Mouse (Mus musculus) embryonic facial prominence, embryonic 10.5 days (tissue): Measurements from ENCODE around the gene Selenon. TPM values are rescaled to one million over a fixed set of nuclear protein-coding genes. Genes with fewer than 3 reads are reported as not detected.
"Not testable (repeated sequence)": the region's sequence is repeated elsewhere in the genome, so short reads cannot be mapped to it uniquely, and the experiment has no call there.

Experiments used
- DNase-seq: peaks from one replicate; pipeline ENCODE4 v3.0.0-alpha.2; 2017; ENCODE audit warnings: low spot score
- H3K27ac ChIP-seq: fragments of 300-500 bp; sonication (generic); replicated peaks from 2 replicates; pipeline ENCODE4 v1.5.1; 2016; ENCODE audit warnings: mild to moderate bottlenecking
- H3K27me3 ChIP-seq: fragments of 300-500 bp; sonication (generic); replicated peaks from 2 replicates; pipeline ENCODE4 v1.6.1; 2016; ENCODE audit warnings: low read depth, mild to moderate bottlenecking; ENCODE audit not compliant: poor library complexity, severe bottlenecking
- H3K36me3 ChIP-seq: fragments of 300-500 bp; sonication (generic); replicated peaks from 2 replicates; pipeline ENCODE4 v1.6.1; 2016; ENCODE audit warnings: mild to moderate bottlenecking, moderate library complexity
- H3K4me1 ChIP-seq: fragments of 300-500 bp; sonication (generic); 2 replicates; pipeline ENCODE4 v1.6.1; 2016
- H3K4me3 ChIP-seq: fragments of 300-500 bp; sonication (generic); 2 replicates; pipeline ENCODE4 v1.5.1; 2016; ENCODE audit warnings: mild to moderate bottlenecking, moderate library complexity
- H3K9me3 ChIP-seq: fragments of 300-500 bp; sonication (generic); 2 replicates; pipeline ENCODE4 v1.6.1; 2016; ENCODE audit warnings: mild to moderate bottlenecking
- WGBS: fragments of 180-500 bp; shearing (Covaris S2); methylation state at CpG from one replicate; pipeline ENCODE4 v1.1.7; 2016; 5-methylcytosine and 5-hydroxymethylcytosine counted together
- microRNA-seq: library from miRNA; unstranded; fragments of <30 nt; microRNA quantifications from one replicate; pipeline ENCODE4, GENCODE M21; 2017
- polyA plus RNA-seq: library from polyadenylated mRNA; unstranded; fragments of >200 nt; fragmentation: Nextera tagmentation; extraction: Ambion mirVana; gene quantifications from 2 replicates; pipeline ENCODE4 v1.2.1, GENCODE M21; 2016

The Selenon gene
- polyA plus RNA-seq, 1 experiment from 2014 or later = 9.5 TPM

DNA sequence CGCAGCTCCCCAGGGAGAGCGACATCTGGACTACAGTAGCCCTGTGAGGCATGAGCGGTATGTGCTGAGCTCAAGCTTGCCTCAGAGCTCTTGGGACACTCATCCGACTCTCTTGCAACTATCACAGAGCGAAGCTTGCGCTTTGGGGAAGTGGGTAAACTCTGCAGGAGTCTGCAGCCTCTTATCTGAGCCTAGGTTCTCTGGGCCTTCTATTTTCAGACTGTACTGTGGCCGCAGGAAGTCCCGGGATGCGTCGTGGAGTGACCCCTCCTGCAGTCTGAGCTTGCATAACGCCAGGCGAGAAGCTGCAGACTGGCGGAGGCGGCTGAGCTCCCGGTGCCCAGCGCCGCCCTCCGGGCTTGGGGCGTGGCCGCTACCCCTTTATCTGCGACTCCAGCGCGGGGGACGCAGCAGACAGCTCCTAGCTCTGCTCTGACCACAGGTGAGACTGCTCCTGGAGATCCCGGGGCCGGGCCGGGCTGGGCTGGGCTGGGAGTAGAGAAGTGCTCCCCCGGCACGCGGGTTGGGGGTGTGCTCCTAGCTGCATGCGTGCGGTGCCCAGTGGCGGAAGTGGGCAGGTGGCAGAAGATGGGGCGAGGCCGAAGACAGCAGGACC, 55.3 kb downstream of the Selenon start, which contains the start of gene Paqr7:
Paqr7 (plus strand) TSS at position 103 of the 616 bp plus-strand sequence.
- Histone ChIP-seq H3K9me3 (no peaks in the 10 kb centered on the region), H3K27me3 (peaks cover 27% of the 10 kb centered on the region), H3K4me3 (peak within 1 kb of the TSS; percentile 77), H3K4me1 (peaks cover 29% of the 10 kb centered on the region), H3K27ac (peak within 1 kb of the TSS; percentile 81), H3K36me3 (no peaks in the 10 kb centered on the region)
- 3% methylated on average over 35 of the region's 35 CpGs for WGBS
- peak; percentile 66 for DNase-seq

DNA sequence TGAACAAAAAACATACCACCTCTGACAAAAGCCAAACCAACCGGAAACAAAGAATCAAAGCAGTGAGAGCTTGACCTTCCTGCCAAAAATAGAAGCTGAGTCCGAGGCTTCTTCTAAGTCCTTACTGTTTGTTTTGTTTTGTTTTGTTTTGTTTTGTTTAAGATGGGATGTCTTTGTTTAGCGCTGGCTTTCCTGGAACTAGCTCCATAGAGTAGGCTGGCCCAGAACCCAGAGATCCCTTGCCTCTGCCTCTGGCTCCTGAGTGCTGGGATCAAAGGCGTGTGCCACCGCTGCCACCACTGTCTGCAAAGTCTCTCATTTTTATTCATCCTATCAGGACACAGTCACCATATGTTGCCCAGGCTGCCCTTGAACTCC, 56.4 kb downstream of the Selenon start:
- no peaks in the 10 kb centered on the region for H3K36me3 ChIP-seq
- no peaks in the 10 kb centered on the region for H3K9me3 ChIP-seq
- no peak for DNase-seq
- H3K27me3 ChIP-seq = peaks cover 27% of the 10 kb centered on the region
- no peak overlapping the region for H3K4me3 ChIP-seq
- WGBS = 71% methylated on average over 5 of the region's 5 CpGs
- peaks cover 32% of the 10 kb centered on the region for H3K4me1 ChIP-seq
- peak overlapping the region; percentile 36; the same call in 1 of the 2 replicates for H3K27ac ChIP-seq

DNA sequence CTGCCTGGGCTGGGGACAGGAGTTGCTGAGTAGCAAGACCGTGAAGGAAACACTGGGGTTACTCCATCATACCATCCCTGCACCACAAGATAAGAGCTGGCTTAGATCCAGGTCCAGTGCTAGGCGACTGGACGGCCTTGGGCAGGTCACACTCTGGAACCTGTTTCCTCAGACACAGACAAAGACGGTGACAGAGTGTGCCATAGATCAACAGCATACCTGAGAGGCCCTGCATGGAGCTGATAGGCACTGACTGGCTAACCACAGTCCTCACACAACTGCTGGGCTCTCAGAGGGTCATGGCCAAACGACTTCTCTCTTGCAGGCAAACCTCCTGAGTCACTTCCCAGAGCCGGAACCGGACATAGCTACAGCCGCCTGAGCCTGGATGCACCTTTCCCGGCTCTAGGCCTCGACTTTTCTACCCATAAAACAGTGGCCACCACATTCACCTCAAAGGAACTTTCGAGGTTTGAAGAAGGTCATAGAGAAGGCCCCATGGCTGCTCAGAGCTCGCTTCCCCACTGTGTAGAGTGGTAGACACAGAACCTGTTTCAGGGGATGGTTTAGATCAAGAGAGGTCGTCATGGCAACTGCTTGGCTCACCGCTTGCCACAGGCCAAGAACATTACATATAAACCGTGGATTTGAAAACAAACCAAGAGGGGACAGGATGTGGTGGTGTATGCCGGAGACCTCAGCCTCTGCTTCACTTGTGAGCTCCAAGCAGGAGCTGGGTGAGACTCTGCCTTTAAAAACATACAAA, 57.0 kb downstream of the Selenon start:
- DNase-seq = peak; percentile 41
- H3K27ac ChIP-seq = peak overlapping the region; percentile 36; the same call in 1 of the 2 replicates
- peaks cover 27% of the 10 kb centered on the region for H3K27me3 ChIP-seq
- 73% methylated on average over 16 of the region's 16 CpGs for WGBS
- H3K9me3 ChIP-seq = no peaks in the 10 kb centered on the region
- no peak overlapping the region for H3K4me3 ChIP-seq
- H3K36me3 ChIP-seq = no peaks in the 10 kb centered on the region
- H3K4me1 ChIP-seq = peaks cover 32% of the 10 kb centered on the region

- DNase-seq, H3K9me3 ChIP-seq, H3K4me3 ChIP-seq, H3K27ac ChIP-seq, H3K36me3 ChIP-seq: not testable (repeated sequence)
- peaks cover 27% of the 10 kb centered on the region for H3K27me3 ChIP-seq
- 89% methylated on average over 6 of the region's 6 CpGs for WGBS
- H3K4me1 ChIP-seq = peaks cover 32% of the 10 kb centered on the region
Measured at GRCm38 (mm10) chr4:134494161-134494560, 57.8 kb downstream of the Selenon start.

- H3K27ac ChIP-seq = no peak overlapping the region
- 86% methylated on average over 6 of the region's 6 CpGs for WGBS
- peaks cover 25% of the 10 kb centered on the region for H3K4me1 ChIP-seq
- peaks cover 11% of the 10 kb centered on the region for H3K27me3 ChIP-seq
- no peak for DNase-seq
- H3K36me3 ChIP-seq = no peaks in the 10 kb centered on the region
- H3K9me3 ChIP-seq = no peaks in the 10 kb centered on the region
- H3K4me3 ChIP-seq = no peak overlapping the region
Measured at GRCm38 (mm10) chr4:134491716-134492115, 60.2 kb downstream of the Selenon start.

DNA sequence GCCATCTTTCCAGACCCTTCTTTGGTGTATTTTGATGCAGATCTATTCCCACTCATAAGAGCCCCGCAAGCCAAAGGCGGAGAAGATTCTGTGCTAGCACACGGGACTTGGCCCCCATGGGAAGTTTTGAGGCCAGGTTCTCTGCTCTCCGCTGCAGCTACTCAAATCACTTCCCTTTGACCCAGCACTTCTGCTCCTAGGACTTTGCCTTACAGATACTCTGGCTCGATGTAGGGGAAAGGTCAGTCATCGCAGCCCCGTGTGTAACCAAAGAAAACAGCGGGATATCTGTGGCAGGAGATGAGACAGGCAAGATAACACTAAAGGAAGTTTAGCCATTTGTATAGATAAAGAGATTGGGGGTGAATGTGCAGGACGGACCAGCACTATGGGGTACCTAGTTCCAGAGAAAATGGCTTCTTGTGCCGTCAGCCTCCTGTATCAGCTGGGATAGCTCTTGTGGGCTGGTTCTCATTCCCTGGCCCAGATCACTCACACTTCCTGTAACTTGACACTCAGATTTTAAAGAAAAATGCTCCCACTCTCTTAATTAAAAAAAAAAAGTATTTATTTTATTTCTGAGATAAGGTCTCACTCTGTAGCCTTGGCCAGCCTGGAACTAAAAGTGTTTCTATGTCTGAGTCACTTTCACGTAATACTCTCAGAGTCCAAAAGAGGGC, 61.8 kb downstream of the Selenon start:
- no peak for DNase-seq
- no peaks in the 10 kb centered on the region for H3K36me3 ChIP-seq
- no peaks in the 10 kb centered on the region for H3K27me3 ChIP-seq
- no peak overlapping the region for H3K27ac ChIP-seq
- H3K9me3 ChIP-seq = no peaks in the 10 kb centered on the region
- H3K4me1 ChIP-seq = peaks cover 14% of the 10 kb centered on the region
- H3K4me3 ChIP-seq = no peak overlapping the region
- 87% methylated on average over 11 of the region's 11 CpGs for WGBS

DNA sequence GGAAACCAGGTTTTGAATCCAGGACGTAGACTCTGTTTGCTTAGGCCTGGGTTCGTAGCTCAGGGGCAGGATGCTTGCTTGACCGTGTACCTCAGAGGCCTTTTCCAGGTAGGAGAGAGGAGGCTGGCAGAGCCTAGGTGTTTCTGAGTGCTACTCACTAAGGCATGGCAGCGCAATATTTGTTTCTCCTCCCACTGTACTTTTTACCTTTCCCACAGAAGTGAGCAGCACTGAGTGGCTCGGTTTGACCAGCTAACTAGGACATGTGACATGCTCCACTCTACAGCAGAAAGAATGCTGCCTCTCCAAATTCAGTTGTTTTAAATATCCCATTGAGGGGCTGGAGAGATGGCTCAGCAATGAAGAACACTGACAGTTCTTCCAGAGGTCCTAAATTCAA, 63.8 kb downstream of the Selenon start:
- H3K9me3 ChIP-seq = no peaks in the 10 kb centered on the region
- H3K27me3 ChIP-seq = peaks cover 13% of the 10 kb centered on the region; the same call in 1 of the 2 replicates
- H3K27ac ChIP-seq = no peak overlapping the region
- no peak for DNase-seq
- no peaks in the 10 kb centered on the region for H3K36me3 ChIP-seq
- WGBS = 92% methylated on average over 5 of the region's 5 CpGs
- no peak overlapping the region for H3K4me3 ChIP-seq
- H3K4me1 ChIP-seq = peaks cover 13% of the 10 kb centered on the region

Small RNA genes lying within 50 kb of the gene (microRNA-seq; reads per million reads assigned to microRNA genes)
- gene Mir6403 = not detected

Other genes starting within 250 kb of the Selenon start
- gene Trim63, start 237.0 kb downstream of the Selenon start, polyA plus RNA-seq = 0.31 and 0.34 TPM in 2 replicates
- gene Slc30a2, start 209.0 kb downstream of the Selenon start, polyA plus RNA-seq = 0.07 TPM in 1 of 2 replicates, not detected in the other
- 0.25 and 0.66 TPM in 2 replicates for gene Extl1, start 168.3 kb downstream of the Selenon start, polyA plus RNA-seq
- 7.0 and 8.3 TPM in 2 replicates for gene Pafah2, start 155.8 kb downstream of the Selenon start, polyA plus RNA-seq
- 2,394 and 2,556 TPM in 2 replicates for gene Stmn1, start 83.8 kb downstream of the Selenon start, polyA plus RNA-seq
- gene Paqr7, start 55.5 kb downstream of the Selenon start, polyA plus RNA-seq = 1.2 and 2.1 TPM in 2 replicates
- 28.2 and 28.6 TPM in 2 replicates for gene Aunip, start 41.2 kb downstream of the Selenon start, polyA plus RNA-seq
- gene Mtfr1l, start 16.8 kb downstream of the Selenon start, polyA plus RNA-seq = 107 and 114 TPM in 2 replicates
- gene Man1c1, start 152.1 kb upstream of the Selenon start, polyA plus RNA-seq = 2.6 and 2.8 TPM in 2 replicates
- gene Ldlrap1, start 215.9 kb upstream of the Selenon start, polyA plus RNA-seq = 15.8 and 17.4 TPM in 2 replicates